Mouse (Mus musculus) midbrain, postnatal 0 days (tissue): ENCODE results near the gene Cygb. TPM values are rescaled to one million over a fixed set of nuclear protein-coding genes. Genes with fewer than 3 reads are reported as not detected.

Source experiments
- ATAC-seq: fragments of 200-750 bp; cut with Nextera tagmentation; 2 replicates; pipeline ENCODE4 v1.8.0; 2017; ENCODE audit warnings: moderate number of reproducible peaks, mild to moderate bottlenecking, moderate TSS enrichment, moderate library complexity; ENCODE audit not compliant: low FRiP score
- DNase-seq: peaks from one replicate; pipeline ENCODE4 v3.0.0-alpha.2; 2015; ENCODE audit warnings: low spot score
- H3K27ac ChIP-seq: fragments of 300-500 bp; sonication (generic); 2 replicates; pipeline ENCODE4 v1.5.1; 2014; ENCODE audit warnings: low read depth, mild to moderate bottlenecking, low read length, mixed read lengths
- H3K27me3 ChIP-seq: fragments of 300-500 bp; sonication (generic); 2 replicates; pipeline ENCODE4 v1.6.1; 2014; ENCODE audit warnings: low read length, control low read depth, mixed read lengths; ENCODE audit not compliant: insufficient read depth
- H3K36me3 ChIP-seq: fragments of 300-500 bp; sonication (generic); 2 replicates; pipeline ENCODE4 v1.6.1; 2014; ENCODE audit warnings: low read length, control low read depth, mixed read lengths; ENCODE audit not compliant: insufficient read depth
- H3K4me1 ChIP-seq: fragments of 300-500 bp; sonication (generic); 2 replicates; pipeline ENCODE4 v1.6.1; 2014; ENCODE audit warnings: mild to moderate bottlenecking, control low read depth, antibody characterized with exemption, low read length, mixed read lengths; ENCODE audit not compliant: insufficient read depth
- H3K4me2 ChIP-seq: fragments of 300-500 bp; sonication (generic); 2 replicates; pipeline ENCODE4 v1.6.1; 2014; ENCODE audit warnings: low read depth, mild to moderate bottlenecking, low read length, mixed read lengths; ENCODE audit not compliant: poor library complexity, severe bottlenecking
- H3K4me3 ChIP-seq: fragments of 300-500 bp; sonication (generic); 2 replicates; pipeline ENCODE4 v1.5.1; 2014; ENCODE audit warnings: low read depth, mild to moderate bottlenecking, low read length, moderate library complexity
- H3K9ac ChIP-seq: fragments of 300-500 bp; sonication (generic); replicated peaks from 2 replicates; pipeline ENCODE4 v1.6.1; 2014; ENCODE audit warnings: mild to moderate bottlenecking, low read length, moderate library complexity, mixed read lengths; ENCODE audit not compliant: poor library complexity, severe bottlenecking
- H3K9me3 ChIP-seq: fragments of 300-500 bp; sonication (generic); 2 replicates; pipeline ENCODE4 v1.6.1; 2016; ENCODE audit warnings: low read length, control low read depth
- CTCF ChIP-seq: IDR thresholded peaks from 2 replicates; pipeline ENCODE4 v1.5.1; 2016; ENCODE audit warnings: antibody characterized with exemption, mild to moderate bottlenecking
- WGBS: fragments of 180-500 bp; shearing (Covaris S2); extraction: QIAGEN DNeasy Blood & Tissue Kit; methylation state at CpG from one replicate; pipeline ENCODE4 v1.1.7; 2014; 5-methylcytosine and 5-hydroxymethylcytosine counted together
- polyA plus RNA-seq: library from polyadenylated mRNA; unstranded; fragments of >200 nt; fragmentation: Nextera tagmentation; extraction: Ambion mirVana; gene quantifications from 2 replicates; pipeline ENCODE4 v1.2.1, GENCODE M21; 2015
- total RNA-seq: library from RNA; depleted of rRNA; stranded (reverse); fragments of >200 nt; gene quantifications from 2 replicates; pipeline ENCODE4 v1.2.3, GENCODE M21; 2014

The Cygb gene
- total and polyA plus RNA-seq, 2 experiments from 2014 or later = 40.5 to 44.2 TPM

DNA sequence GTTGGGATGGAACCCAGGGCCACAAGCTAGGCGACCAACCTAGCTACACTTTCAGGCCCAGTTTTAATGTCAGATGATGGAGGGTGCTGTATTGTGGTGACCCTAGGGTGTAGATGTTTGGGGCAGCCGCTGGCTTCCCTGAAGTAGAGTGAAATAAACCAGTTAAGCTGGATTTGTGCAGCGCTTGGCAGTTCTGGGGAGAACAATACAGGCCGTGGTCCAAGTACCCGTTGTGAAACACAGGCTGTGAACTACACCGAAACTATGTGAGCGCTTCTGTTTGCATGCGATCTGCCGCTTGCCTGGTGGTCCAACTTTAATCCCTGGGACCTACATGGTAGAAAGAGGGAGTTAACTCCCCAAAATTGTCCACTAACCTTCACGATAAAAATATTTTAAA, 21.2 kb downstream of the Cygb start:
- Histone ChIP-seq H3K4me3 (no peak overlapping the region), H3K9ac (no peak overlapping the region), H3K27ac (no peak overlapping the region), H3K4me1 (no peaks in the 10 kb centered on the region), H3K9me3 (no peaks in the 10 kb centered on the region), H3K4me2 (no peak overlapping the region), H3K27me3 (no peaks in the 10 kb centered on the region), H3K36me3 (no peaks in the 10 kb centered on the region)
- no peak for TF ChIP-seq CTCF
- ATAC-seq (no peak), DNase-seq (no peak)
- 55% methylated on average over 10 of the region's 10 CpGs for WGBS

DNA sequence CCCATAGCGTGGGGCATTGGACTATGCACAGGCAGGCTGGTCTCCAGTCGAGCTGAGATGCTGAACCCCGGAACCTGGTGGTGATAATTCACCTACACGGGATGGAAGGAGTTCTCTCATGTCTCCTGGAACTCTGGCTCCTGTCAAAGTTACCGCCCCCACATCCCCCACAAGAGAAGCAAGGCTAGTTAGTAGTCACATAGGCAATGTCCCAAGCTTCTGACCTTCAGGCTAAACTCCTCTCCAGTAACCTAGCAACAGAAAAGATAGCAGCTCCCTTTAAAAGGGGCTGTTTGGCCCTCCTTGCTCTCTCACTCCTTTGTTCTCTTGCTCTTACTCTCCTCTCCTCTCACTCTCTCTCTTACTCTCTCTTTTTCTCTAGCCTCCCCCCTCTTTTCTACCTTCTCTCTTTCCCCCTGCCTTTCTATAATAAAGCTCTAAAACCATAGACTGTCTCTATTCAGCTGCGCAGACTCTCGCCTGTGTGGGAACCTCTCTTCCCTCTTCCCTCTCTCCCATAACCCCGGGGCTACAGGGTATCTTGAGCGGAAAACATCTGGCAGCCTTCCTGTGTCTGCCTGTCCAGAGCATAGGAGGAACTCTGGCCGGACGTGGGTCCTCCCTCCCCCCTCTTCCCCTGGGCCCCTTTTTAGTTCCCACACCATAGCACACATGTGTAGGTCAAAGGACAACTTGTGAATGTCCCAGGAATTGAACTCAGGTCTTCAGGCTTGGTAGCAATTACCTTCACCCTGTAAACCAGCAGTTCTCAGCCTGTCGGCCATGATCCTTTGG, 23.7 kb downstream of the Cygb start:
- H3K4me1 ChIP-seq = no peaks in the 10 kb centered on the region
- no peaks in the 10 kb centered on the region for H3K36me3 ChIP-seq
- WGBS = 60% methylated on average over 12 of the region's 12 CpGs
- H3K9me3 ChIP-seq = no peaks in the 10 kb centered on the region
- ATAC-seq (no peak), DNase-seq (no peak)
- no peak overlapping the region for H3K9ac ChIP-seq
- TF ChIP-seq CTCF = no peak
- H3K4me3 ChIP-seq = no peak overlapping the region
- H3K27me3 ChIP-seq = 0 out of 2 replicates have a peak, but pooled peaks cover 3% of the 10 kb centered on the region
- no peak overlapping the region for H3K27ac ChIP-seq
- H3K4me2 ChIP-seq = no peak overlapping the region

DNA sequence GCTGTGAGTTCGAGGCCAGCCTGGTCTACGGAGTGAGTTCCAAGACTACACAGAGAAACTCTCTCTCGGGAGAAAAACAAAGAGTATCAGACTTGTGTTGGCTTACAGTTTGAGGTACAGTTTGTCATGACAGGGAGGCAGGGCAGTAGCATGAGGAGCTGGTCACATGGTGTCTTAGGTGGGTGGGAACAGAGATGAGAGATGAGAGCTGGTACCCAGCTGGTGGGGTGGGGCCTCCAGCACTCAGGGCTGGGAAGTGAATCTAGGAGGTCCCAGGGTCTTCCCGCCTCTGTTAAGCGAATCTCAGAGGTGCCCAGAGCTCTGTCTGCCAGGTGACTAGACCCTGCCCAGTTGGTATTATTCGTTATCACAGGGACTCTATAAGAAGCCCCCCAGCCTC, 24.6 kb downstream of the Cygb start:
- no peaks in the 10 kb centered on the region for H3K9me3 ChIP-seq
- no peak for TF ChIP-seq CTCF
- ATAC-seq (no peak), DNase-seq (no peak)
- WGBS = 91% methylated on average over 6 of the region's 6 CpGs
- 0 out of 2 replicates have a peak, but pooled peaks cover 10% of the 10 kb centered on the region for H3K27me3 ChIP-seq
- H3K27ac ChIP-seq = no peak overlapping the region
- H3K9ac ChIP-seq = no peak overlapping the region
- no peak overlapping the region for H3K4me3 ChIP-seq
- no peaks in the 10 kb centered on the region for H3K36me3 ChIP-seq
- H3K4me2 ChIP-seq = no peak overlapping the region
- no peaks in the 10 kb centered on the region for H3K4me1 ChIP-seq

DNA sequence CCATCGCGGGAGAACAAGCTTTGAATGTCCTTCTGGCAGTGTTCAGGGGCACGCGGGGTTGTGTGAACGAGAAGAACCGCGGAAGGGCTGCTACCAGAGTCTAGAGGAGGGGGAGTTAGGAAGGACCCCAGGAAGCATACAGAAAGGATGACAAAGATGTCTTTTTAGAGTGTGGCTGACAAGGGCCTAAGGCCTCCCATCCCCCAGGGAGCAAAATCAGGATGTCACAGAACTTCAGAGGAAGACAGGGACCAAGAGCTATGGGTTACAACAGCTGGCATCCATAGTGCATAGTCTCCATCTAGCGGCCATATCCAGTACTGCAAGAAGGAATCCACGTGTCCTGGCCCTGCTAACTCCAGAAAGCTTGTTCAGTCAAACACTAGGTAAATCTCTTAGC, 25.4 kb downstream of the Cygb start:
- DNase-seq = peak; percentile 94
- WGBS = 56% methylated on average over 9 of the region's 9 CpGs
- no peak overlapping the region for H3K9ac ChIP-seq
- no peak overlapping the region for H3K4me2 ChIP-seq
- no peaks in the 10 kb centered on the region for H3K9me3 ChIP-seq
- 0 out of 2 replicates have a peak, but pooled peaks cover 16% of the 10 kb centered on the region for H3K27me3 ChIP-seq
- no peaks in the 10 kb centered on the region for H3K36me3 ChIP-seq
- peak; percentile 41 for ATAC-seq
- no peaks in the 10 kb centered on the region for H3K4me1 ChIP-seq
- no peak overlapping the region for H3K4me3 ChIP-seq
- TF ChIP-seq CTCF = peak; percentile 99
- no peak overlapping the region for H3K27ac ChIP-seq

DNA sequence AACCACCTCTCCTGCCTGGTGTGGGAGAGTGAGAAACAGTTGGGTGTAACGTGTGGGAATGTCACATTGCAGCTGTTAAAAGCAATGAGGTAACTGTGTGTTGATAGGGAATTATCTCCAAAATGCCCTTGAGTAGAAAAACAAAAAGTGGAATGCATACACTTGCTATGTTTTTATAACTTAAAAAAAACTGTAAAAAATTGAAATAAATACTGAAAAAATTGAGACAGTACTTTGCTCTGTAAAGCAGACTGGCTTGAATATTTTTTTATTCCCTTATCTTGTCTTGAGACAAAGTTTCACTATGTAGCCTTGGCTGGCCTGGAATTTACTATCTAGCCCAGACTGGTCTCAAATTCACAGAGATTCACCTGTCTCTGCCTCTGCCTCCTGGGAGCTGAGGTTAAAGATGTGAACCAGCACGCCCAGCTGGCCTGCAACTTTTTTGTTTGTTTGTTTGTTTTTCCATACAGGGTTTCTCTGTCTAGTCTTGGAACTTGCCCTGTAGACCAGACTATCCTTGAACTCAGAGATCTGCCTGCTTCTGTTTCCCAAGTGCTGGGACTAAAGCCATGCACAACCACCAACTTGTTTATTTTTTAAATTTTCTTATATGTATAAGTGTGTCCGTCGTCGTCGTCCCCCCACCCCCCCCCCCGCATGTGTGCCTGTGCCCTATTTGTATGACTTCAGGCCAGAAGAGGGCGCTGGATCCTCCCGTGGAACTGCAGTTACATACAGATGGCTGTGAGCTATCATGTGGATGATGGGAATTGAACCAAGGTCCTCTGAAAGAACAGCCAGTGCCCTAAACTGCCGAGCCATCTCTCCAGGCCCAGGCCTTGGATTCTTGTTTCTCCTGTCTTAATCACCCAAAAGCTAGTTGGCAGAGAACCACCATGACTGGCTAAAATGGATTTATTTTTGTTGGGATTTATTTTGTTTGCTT, 26.8 kb downstream of the Cygb start:
- peak; percentile 31 for DNase-seq
- H3K36me3 ChIP-seq = no peaks in the 10 kb centered on the region
- H3K9me3 ChIP-seq = no peaks in the 10 kb centered on the region
- WGBS = 42% methylated on average over 10 of the region's 10 CpGs
- H3K27me3 ChIP-seq = 0 out of 2 replicates have a peak, but pooled peaks cover 16% of the 10 kb centered on the region
- no peak overlapping the region for H3K9ac ChIP-seq
- no peak overlapping the region for H3K4me2 ChIP-seq
- no peaks in the 10 kb centered on the region for H3K4me1 ChIP-seq
- ATAC-seq = no peak
- TF ChIP-seq CTCF = peak; percentile 51
- no peak overlapping the region for H3K4me3 ChIP-seq
- no peak overlapping the region for H3K27ac ChIP-seq
